Mouse (Mus musculus) midbrain, embryonic 16.5 days (tissue): ENCODE results near the gene Slc25a17. TPM values are rescaled to one million over a fixed set of nuclear protein-coding genes. Genes with fewer than 3 reads are reported as not detected.

Experiments
- ATAC-seq: fragments of 200-750 bp; cut with Nextera tagmentation; 2 replicates; pipeline ENCODE4 v1.8.0; 2017; ENCODE audit warnings: moderate TSS enrichment
- H3K27ac ChIP-seq: fragments of 300-500 bp; sonication (generic); 2 replicates; pipeline ENCODE4 v1.5.1; 2014; ENCODE audit warnings: mild to moderate bottlenecking, low read length, mixed read lengths
- H3K27me3 ChIP-seq: fragments of 300-500 bp; sonication (generic); 2 replicates; pipeline ENCODE4 v1.6.1; 2014; ENCODE audit warnings: low read depth, low read length, mixed read lengths; ENCODE audit not compliant: control insufficient read depth, insufficient read depth
- H3K36me3 ChIP-seq: fragments of 300-500 bp; sonication (generic); 2 replicates; pipeline ENCODE4 v1.6.1; 2014; ENCODE audit warnings: mild to moderate bottlenecking, low read length, moderate library complexity, mixed read lengths; ENCODE audit not compliant: control insufficient read depth, insufficient read depth
- H3K4me1 ChIP-seq: fragments of 300-500 bp; sonication (generic); 2 replicates; pipeline ENCODE4 v1.6.1; 2014; ENCODE audit warnings: mild to moderate bottlenecking, low read length, mixed read lengths; ENCODE audit not compliant: control insufficient read depth, insufficient read depth
- H3K4me2 ChIP-seq: fragments of 300-500 bp; sonication (generic); 2 replicates; pipeline ENCODE4 v1.6.1; 2014; ENCODE audit warnings: mild to moderate bottlenecking, low read length, mixed read lengths
- H3K4me3 ChIP-seq: fragments of 300-500 bp; sonication (generic); 2 replicates; pipeline ENCODE4 v1.5.1; 2014; ENCODE audit warnings: low read depth, mild to moderate bottlenecking, low read length, moderate library complexity, mixed read lengths
- H3K9ac ChIP-seq: fragments of 300-500 bp; sonication (generic); 2 replicates; pipeline ENCODE4 v1.6.1; 2014; ENCODE audit warnings: low read depth, low read length, mixed read lengths
- H3K9me3 ChIP-seq: fragments of 300-500 bp; sonication (generic); replicated peaks from 2 replicates; pipeline ENCODE4 v1.6.1; 2014; ENCODE audit warnings: mild to moderate bottlenecking, low read length, mixed read lengths; ENCODE audit not compliant: control insufficient read depth, poor library complexity, severe bottlenecking
- WGBS: fragments of 180-500 bp; shearing (Covaris S2); extraction: QIAGEN DNeasy Blood & Tissue Kit; methylation state at CpG from one replicate; pipeline ENCODE4 v1.1.7; 2014; 5-methylcytosine and 5-hydroxymethylcytosine counted together
- polyA plus RNA-seq: library from polyadenylated mRNA; unstranded; fragments of >200 nt; fragmentation: Nextera tagmentation; extraction: Ambion mirVana; gene quantifications from 2 replicates; pipeline ENCODE4 v1.2.1, GENCODE M21; 2015

The Slc25a17 gene
- polyA plus RNA-seq, 1 experiment from 2014 or later: 141 TPM

DNA sequence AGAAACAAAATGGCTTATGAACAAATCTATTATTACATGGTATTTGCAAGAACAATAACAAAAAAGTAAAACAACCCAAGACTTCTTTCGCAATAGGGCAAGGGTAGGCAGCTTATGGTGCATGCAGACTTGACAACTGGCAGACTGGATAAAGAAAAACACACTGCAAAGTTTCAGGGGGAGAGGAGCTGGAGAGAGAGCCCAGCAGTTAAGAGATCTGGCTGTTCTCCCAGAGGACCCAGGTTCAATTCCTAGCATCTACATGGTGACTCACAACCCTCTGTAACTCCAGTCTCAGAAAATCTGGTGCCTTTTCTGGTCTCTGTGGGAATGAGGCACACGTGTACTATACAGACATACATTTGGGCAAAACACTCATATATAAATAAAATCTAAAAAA lies 19.2 kb downstream of the Slc25a17 start:
- Histone ChIP-seq H3K4me3 (no peak overlapping the region), H3K27me3 (no peaks in the 10 kb centered on the region), H3K4me2 (no peak overlapping the region), H3K27ac (no peak overlapping the region), H3K9me3 (no peaks in the 10 kb centered on the region), H3K9ac (no peak overlapping the region), H3K4me1 (no peaks in the 10 kb centered on the region), H3K36me3 (peaks cover 3% of the 10 kb centered on the region; the same call in 1 of the 2 replicates)
- ATAC-seq: no peak
- 93% methylated on average over 2 of the region's 2 CpGs for WGBS

DNA sequence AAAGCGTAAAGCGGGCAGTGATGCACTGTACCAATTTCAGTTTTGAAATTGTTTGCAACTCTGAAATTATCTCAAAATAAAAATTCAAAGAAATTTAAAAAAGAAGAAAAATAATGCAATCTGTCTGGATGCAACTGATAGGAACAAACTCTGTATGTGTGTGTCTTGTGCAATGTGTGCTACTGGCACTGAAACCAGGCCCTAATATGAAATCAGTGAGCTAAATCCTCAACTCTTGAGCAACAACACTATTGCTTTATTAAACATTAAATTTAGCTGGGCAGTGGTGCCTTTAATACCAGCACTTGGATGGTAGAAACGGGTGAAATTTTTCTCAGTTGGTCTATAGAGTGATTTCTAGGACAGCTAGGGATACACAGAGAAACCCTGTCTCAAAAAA lies 21.5 kb downstream of the Slc25a17 start:
- Histone ChIP-seq H3K9ac (no peak overlapping the region), H3K4me1 (no peaks in the 10 kb centered on the region), H3K4me3 (no peak overlapping the region), H3K36me3 (peaks cover 3% of the 10 kb centered on the region; the same call in 1 of the 2 replicates), H3K27ac (no peak overlapping the region), H3K4me2 (no peak overlapping the region), H3K9me3 (no peaks in the 10 kb centered on the region), H3K27me3 (no peaks in the 10 kb centered on the region)
- WGBS: over 99% methylated on average over 3 of the region's 3 CpGs
- ATAC-seq: no peak

DNA sequence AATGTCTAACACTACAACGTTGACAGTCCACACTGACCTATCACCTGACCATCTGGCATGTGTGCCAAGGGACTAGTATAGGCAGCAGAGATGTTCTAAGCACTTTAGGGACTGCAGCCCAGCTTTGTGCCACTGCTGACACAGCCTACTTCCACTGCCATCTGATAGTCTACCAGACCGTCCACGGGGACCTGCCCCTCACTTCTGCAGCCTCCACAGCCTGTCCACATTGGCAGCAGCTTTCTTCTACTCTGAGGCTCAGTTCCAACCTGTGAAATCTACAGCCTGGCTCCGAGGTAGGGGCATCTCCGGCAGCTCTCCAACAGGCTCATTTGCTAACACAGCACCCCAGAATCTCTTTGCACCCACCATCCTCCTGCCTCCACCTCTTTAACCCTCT lies 24.1 kb downstream of the Slc25a17 start:
- no peak overlapping the region for H3K27ac ChIP-seq
- peaks cover 6% of the 10 kb centered on the region; the same call in 1 of the 2 replicates for H3K36me3 ChIP-seq
- no peaks in the 10 kb centered on the region for H3K4me1 ChIP-seq
- no peak overlapping the region for H3K4me2 ChIP-seq
- H3K27me3 ChIP-seq: no peaks in the 10 kb centered on the region
- no peaks in the 10 kb centered on the region for H3K9me3 ChIP-seq
- WGBS: 88% methylated on average over 5 of the region's 5 CpGs
- H3K4me3 ChIP-seq: no peak overlapping the region
- H3K9ac ChIP-seq: no peak overlapping the region
- ATAC-seq: no peak

DNA sequence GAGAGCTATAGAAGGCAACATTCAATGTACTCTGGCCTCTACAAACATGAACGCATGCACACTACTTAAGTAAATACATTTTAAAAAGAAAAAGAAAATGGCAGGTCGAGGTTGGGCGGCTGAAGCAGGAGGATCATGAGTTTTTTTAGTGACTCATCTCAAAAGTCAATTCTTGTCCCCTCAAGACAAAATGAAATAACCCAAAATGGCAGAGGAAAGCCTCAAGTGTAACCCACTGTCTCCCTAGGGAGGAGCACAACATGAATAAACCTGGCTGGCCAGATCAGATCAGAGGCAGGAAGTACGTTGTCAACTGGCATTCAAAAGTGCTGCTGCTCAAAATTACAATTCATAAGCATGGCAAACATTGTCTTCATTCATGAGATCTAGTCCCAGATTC lies 28.1 kb downstream of the Slc25a17 start:
- H3K27ac ChIP-seq: no peak overlapping the region
- 94% methylated on average over 4 of the region's 4 CpGs for WGBS
- H3K4me2 ChIP-seq: no peak overlapping the region
- H3K9me3 ChIP-seq: no peaks in the 10 kb centered on the region
- no peaks in the 10 kb centered on the region for H3K27me3 ChIP-seq
- H3K36me3 ChIP-seq: peaks cover 13% of the 10 kb centered on the region; the same call in 1 of the 2 replicates
- no peaks in the 10 kb centered on the region for H3K4me1 ChIP-seq
- H3K4me3 ChIP-seq: no peak overlapping the region
- H3K9ac ChIP-seq: no peak overlapping the region
- no peak for ATAC-seq

DNA sequence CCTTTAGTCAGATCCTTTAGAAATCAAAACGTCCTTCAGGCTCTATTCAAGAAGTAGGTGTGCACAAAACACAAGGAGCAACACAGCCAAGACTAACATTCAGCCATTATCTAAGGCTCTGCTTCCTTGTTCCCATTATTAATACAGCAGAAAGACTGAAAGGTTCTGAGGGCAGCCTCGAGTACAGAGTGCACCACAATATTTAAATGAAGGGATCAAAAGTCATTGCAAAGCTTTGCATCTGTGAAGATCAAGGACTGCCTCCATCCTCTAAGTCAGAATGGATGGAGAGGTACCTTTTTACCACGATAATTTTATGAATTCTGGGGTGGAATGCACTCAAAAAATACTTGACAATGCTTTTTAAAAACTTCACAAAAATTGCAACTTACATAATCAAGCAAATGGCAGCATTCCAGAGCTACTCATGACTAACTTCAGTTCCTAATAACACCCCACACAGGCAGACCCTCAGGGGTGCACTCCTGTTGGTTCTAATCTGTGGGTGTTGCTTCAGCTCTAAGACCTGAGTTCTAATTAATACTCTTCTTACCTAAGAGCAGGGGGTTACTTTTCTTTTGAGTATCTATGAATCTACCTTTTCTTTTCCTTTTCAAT lies 29.7 kb downstream of the Slc25a17 start:
- no peaks in the 10 kb centered on the region for H3K27me3 ChIP-seq
- H3K4me3 ChIP-seq: no peak overlapping the region
- H3K36me3 ChIP-seq: peaks cover 10% of the 10 kb centered on the region; the same call in 1 of the 2 replicates
- H3K9me3 ChIP-seq: no peaks in the 10 kb centered on the region
- no peak overlapping the region for H3K4me2 ChIP-seq
- no peak overlapping the region for H3K9ac ChIP-seq
- H3K27ac ChIP-seq: no peak overlapping the region
- 65% methylated on average over 3 of the region's 3 CpGs for WGBS
- no peak for ATAC-seq
- H3K4me1 ChIP-seq: no peaks in the 10 kb centered on the region

DNA sequence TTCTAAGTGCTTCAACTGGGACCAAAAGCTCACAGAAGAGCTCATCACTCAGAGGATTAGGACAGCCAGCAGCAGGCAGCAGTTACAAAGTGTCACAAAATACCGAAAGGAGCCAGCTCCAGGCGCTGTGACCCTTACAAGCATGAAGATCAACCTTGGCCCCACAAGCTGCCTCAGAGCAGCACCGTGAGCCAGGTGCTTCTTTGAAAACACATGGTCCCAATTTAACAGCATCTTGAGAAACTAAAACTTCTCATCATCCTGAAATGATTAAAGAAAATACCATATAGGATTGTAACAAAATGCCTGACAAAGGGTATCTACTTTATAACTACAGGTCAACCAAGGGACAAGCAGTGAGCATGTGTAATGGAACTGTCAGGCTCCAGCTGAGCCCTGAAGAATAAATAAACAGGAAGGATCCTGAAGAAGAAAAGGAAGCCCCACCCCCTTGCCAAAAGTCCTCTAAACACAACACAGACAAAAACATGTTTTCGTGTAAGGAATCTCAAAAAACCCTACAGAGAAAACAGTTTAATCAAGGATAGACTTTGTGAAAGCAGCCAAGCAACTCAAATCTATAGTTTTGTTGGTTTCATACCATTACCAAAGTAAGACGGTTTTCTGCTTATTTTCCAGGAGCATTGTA lies 30.8 kb downstream of the Slc25a17 start:
- H3K4me3 ChIP-seq: no peak overlapping the region
- H3K9ac ChIP-seq: no peak overlapping the region
- H3K36me3 ChIP-seq: peaks cover 10% of the 10 kb centered on the region; the same call in 1 of the 2 replicates
- no peak for ATAC-seq
- WGBS: 71% methylated on average over 5 of the region's 5 CpGs
- no peaks in the 10 kb centered on the region for H3K4me1 ChIP-seq
- no peak overlapping the region for H3K27ac ChIP-seq
- no peak overlapping the region for H3K4me2 ChIP-seq
- H3K27me3 ChIP-seq: no peaks in the 10 kb centered on the region
- H3K9me3 ChIP-seq: no peaks in the 10 kb centered on the region

DNA sequence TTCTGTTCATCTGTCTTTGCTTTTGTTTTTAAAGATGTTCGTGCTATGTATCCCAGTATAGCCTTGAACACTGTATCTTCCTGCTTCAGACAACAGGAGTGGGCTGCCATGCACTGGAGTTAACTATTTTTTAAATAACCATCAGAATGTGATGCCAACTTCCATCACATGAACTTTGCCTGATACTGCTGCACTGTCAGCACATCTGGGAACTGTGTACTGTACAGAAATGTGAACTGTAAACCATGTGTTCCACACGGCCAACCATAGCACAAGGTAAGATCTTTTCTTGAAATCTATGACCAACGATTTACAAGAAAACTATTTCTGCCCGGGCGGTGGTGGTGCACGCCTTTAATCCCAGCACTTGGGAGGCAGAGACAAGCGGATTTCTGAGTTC lies 33.1 kb downstream of the Slc25a17 start:
- H3K27ac ChIP-seq: no peak overlapping the region
- H3K4me2 ChIP-seq: no peak overlapping the region
- WGBS: 94% methylated on average over 7 of the region's 7 CpGs
- no peak overlapping the region for H3K9ac ChIP-seq
- H3K4me3 ChIP-seq: no peak overlapping the region
- no peaks in the 10 kb centered on the region for H3K9me3 ChIP-seq
- no peaks in the 10 kb centered on the region for H3K27me3 ChIP-seq
- no peak for ATAC-seq
- H3K4me1 ChIP-seq: no peaks in the 10 kb centered on the region
- peaks cover 7% of the 10 kb centered on the region; the same call in 1 of the 2 replicates for H3K36me3 ChIP-seq

DNA sequence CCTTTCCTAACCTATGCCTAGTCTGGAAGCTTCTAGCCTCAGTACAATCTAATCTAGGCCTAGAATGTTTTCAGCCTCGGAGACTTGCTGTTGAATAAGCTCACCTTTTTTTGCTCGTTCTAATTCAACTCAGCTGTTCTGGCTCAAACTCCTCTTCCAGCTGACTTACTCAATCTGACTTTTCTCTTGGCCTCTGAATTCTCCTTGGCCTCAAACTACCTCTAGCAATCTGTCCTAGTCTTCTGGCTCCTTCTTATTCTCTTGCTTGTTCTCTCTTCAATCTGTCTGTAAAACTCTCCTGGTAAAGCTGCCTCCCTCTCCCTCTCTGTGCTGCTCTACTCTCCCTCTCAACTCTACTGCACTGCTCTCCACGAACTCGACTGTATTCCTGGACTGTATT lies 35.6 kb downstream of the Slc25a17 start:
- 88% methylated on average over 4 of the region's 4 CpGs for WGBS
- no peaks in the 10 kb centered on the region for H3K27me3 ChIP-seq
- no peak overlapping the region for H3K4me3 ChIP-seq
- H3K9me3 ChIP-seq: no peaks in the 10 kb centered on the region
- no peak overlapping the region for H3K4me2 ChIP-seq
- H3K4me1 ChIP-seq: no peaks in the 10 kb centered on the region
- H3K27ac ChIP-seq: no peak overlapping the region
- no peak for ATAC-seq
- no peak overlapping the region for H3K9ac ChIP-seq
- H3K36me3 ChIP-seq: peaks cover 19% of the 10 kb centered on the region

DNA sequence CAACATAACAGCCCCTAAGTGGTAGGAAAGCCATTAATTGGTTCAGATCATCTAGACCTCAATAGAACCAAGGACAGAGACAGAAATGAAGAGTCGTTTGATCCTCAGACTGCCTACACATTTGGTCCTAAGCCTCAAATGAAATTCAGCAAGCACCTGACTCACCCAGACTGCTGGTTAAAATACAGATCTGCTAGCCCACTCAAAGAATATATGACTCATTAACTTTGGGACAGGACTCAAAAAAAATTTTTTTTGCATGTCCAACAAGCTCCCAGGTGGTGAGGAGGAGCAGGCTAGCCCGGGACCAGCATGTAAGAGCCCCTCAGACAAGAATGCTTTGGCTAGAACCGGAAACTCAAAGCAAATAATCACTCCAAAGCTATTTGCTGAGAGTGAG lies 40.5 kb downstream of the Slc25a17 start:
- Histone ChIP-seq H3K27ac (no peak overlapping the region), H3K27me3 (no peaks in the 10 kb centered on the region), H3K4me2 (no peak overlapping the region), H3K4me1 (no peaks in the 10 kb centered on the region), H3K36me3 (peaks cover 30% of the 10 kb centered on the region), H3K9ac (no peak overlapping the region), H3K4me3 (no peak overlapping the region), H3K9me3 (no peaks in the 10 kb centered on the region)
- no peak for ATAC-seq
- 90% methylated on average over 3 of the region's 3 CpGs for WGBS
